Mouse (Mus musculus) layer of hippocampus, postnatal 36 days (tissue): ENCODE measurements at regions not wholly inside any gene's neighbourhood (a gene's known extent, or its start where the extent isn't known, plus 50 kb on each side); places are given as distances from the start of the nearest gene placed in this dataset.

Source experiments
- DNase-seq, 2 experiments: peaks; one replicate each; pipeline ENCODE4 v3.0.0; 2022

- DNase-seq = no peak
These were observed 157.5 kb downstream of the Rplp1 start for GRCm38 (mm10) chr9:61756801-61757342.

- no peak for DNase-seq
These were observed 158.0 kb downstream of the Rplp1 start for GRCm38 (mm10) chr9:61756224-61756800.

- DNase-seq = no peak
These were observed 159.0 kb downstream of the Rplp1 start for GRCm38 (mm10) chr9:61755311-61755710.

- peak; percentile 64 to 67 for DNase-seq
These were observed 160.5 kb downstream of the Rplp1 start for GRCm38 (mm10) chr9:61753795-61754194.

GRCm38 (mm10) chr9:61749201-61749600 is 165.1 kb downstream of the Rplp1 start:
- DNase-seq = no peak

- no peak for DNase-seq
These were observed 165.9 kb downstream of the Rplp1 start for GRCm38 (mm10) chr9:61748416-61748815.

- no peak for DNase-seq
These were observed 167.9 kb downstream of the Rplp1 start for GRCm38 (mm10) chr9:61746401-61746800.

- DNase-seq = no peak
These were observed 169.0 kb downstream of the Rplp1 start for GRCm38 (mm10) chr9:61745301-61745801.

- no peak for DNase-seq
These were observed 180.8 kb downstream of the Rplp1 start for GRCm38 (mm10) chr9:61733540-61733939.

GRCm38 (mm10) chr9:61732747-61733146 is 181.6 kb downstream of the Rplp1 start:
- DNase-seq = no peak

- DNase-seq = no peak
These were observed 186.2 kb downstream of the Rplp1 start for GRCm38 (mm10) chr9:61728115-61728514.

- no peak for DNase-seq
These were observed 186.7 kb downstream of the Rplp1 start for GRCm38 (mm10) chr9:61727651-61728050.

- DNase-seq = no peak
These were observed 190.3 kb downstream of the Rplp1 start for GRCm38 (mm10) chr9:61724070-61724469.

- DNase-seq = no peak
These were observed 191.2 kb downstream of the Rplp1 start for GRCm38 (mm10) chr9:61723021-61723581.

GRCm38 (mm10) chr9:61721851-61722250 is 192.5 kb downstream of the Rplp1 start:
- DNase-seq = no peak

GRCm38 (mm10) chr9:61721071-61721470 is 193.3 kb downstream of the Rplp1 start:
- DNase-seq = no peak

- DNase-seq = no peak
These were observed 194.1 kb downstream of the Rplp1 start for GRCm38 (mm10) chr9:61720206-61720605.

- no peak for DNase-seq
These were observed 197.6 kb downstream of the Rplp1 start for GRCm38 (mm10) chr9:61716751-61717150.

- DNase-seq = no peak
These were observed 199.9 kb downstream of the Rplp1 start for GRCm38 (mm10) chr9:61714331-61715035.

- no peak for DNase-seq
These were observed 200.5 kb downstream of the Rplp1 start for GRCm38 (mm10) chr9:61713806-61714205.

- DNase-seq = no peak
These were observed 203.0 kb downstream of the Rplp1 start for GRCm38 (mm10) chr9:61711296-61711695.

- DNase-seq = no peak
These were observed 206.5 kb downstream of the Rplp1 start for GRCm38 (mm10) chr9:61707875-61708274.

GRCm38 (mm10) chr9:61707296-61707695 is 207.0 kb downstream of the Rplp1 start:
- no peak for DNase-seq
